Mouse (Mus musculus) midbrain, embryonic 11.5 days (tissue): ENCODE data around the gene Bud13. TPM values are rescaled to one million over a fixed set of nuclear protein-coding genes. Genes with fewer than 3 reads are reported as not detected.
"Not testable (repeated sequence)": the region's sequence is repeated elsewhere in the genome, so short reads cannot be mapped to it uniquely, and the experiment has no call there.

Experiments used
- ATAC-seq: fragments of 200-750 bp; cut with Nextera tagmentation; 2 replicates; pipeline ENCODE4 v1.8.0; 2017; ENCODE audit warnings: moderate TSS enrichment, moderate library complexity; ENCODE audit not compliant: low FRiP score
- DNase-seq: peaks from one replicate; pipeline ENCODE4 v3.0.0; 2015; ENCODE audit warnings: low spot score; ENCODE audit errors: missing footprints
- H3K27ac ChIP-seq: fragments of 300-500 bp; sonication (generic); 2 replicates; pipeline ENCODE4 v1.5.1; 2014; ENCODE audit warnings: low read depth, low read length
- H3K27me3 ChIP-seq: fragments of 300-500 bp; sonication (generic); 2 replicates; pipeline ENCODE4 v1.6.1; 2014; ENCODE audit warnings: mild to moderate bottlenecking, low read length, moderate library complexity, mixed read lengths; ENCODE audit not compliant: control insufficient read depth, insufficient read depth
- H3K36me3 ChIP-seq: fragments of 300-500 bp; sonication (generic); 2 replicates; pipeline ENCODE4 v1.6.1; 2014; ENCODE audit warnings: mild to moderate bottlenecking, low read length, moderate library complexity, mixed read lengths; ENCODE audit not compliant: control insufficient read depth, insufficient read depth
- H3K4me1 ChIP-seq: fragments of 300-500 bp; sonication (generic); 2 replicates; pipeline ENCODE4 v1.6.1; 2014; ENCODE audit warnings: low read length; ENCODE audit not compliant: control insufficient read depth, insufficient read depth
- H3K4me2 ChIP-seq: fragments of 300-500 bp; sonication (generic); 2 replicates; pipeline ENCODE4 v1.6.1; 2014; ENCODE audit warnings: mild to moderate bottlenecking, moderate library complexity
- H3K4me3 ChIP-seq: fragments of 300-500 bp; sonication (generic); 2 replicates; pipeline ENCODE4 v1.5.1; 2014; ENCODE audit warnings: low read depth, low read length
- H3K9ac ChIP-seq: fragments of 300-500 bp; sonication (generic); 2 replicates; pipeline ENCODE4 v1.6.1; 2014; ENCODE audit warnings: low read length
- H3K9me3 ChIP-seq: fragments of 300-500 bp; sonication (generic); 2 replicates; pipeline ENCODE4 v1.6.1; 2016; ENCODE audit warnings: low read length; ENCODE audit not compliant: control insufficient read depth
- WGBS: fragments of 180-500 bp; shearing (Covaris S2); extraction: QIAGEN DNeasy Blood & Tissue Kit; methylation state at CpG from one replicate; pipeline ENCODE4 v1.1.7; 2014; 5-methylcytosine and 5-hydroxymethylcytosine counted together
- polyA plus RNA-seq: library from polyadenylated mRNA; unstranded; fragments of >200 nt; fragmentation: Nextera tagmentation; extraction: Ambion mirVana; gene quantifications from 2 replicates; pipeline ENCODE4 v1.2.1, GENCODE M21; 2014

Gene Bud13
- polyA plus RNA-seq, 1 experiment from 2014 or later: 26.4 TPM

DNA sequence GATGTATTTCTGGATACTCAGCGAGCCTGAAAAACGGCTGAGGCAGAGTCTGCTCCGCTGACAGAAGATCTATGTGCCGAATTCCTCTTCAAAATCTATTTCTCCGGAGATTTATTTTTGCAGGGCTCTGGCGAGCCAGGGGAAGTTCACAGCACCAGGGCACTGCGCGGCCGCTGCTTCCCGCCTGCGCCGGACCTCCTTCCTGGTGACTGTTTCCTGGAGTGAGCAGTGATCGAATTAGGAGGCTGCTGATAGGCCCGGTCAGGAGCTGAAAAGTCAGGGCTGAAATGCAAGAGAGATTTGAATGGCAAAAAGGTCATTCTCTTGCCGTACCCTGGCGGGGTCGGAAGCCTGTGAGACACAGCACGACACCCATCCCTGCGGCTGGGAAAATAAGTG, 46.4 kb downstream of the Bud13 start:
- DNase-seq (peak; percentile 96), ATAC-seq (peak; percentile 72)
- peak overlapping the region; percentile 48 for H3K4me2 ChIP-seq
- no peaks in the 10 kb centered on the region for H3K9me3 ChIP-seq
- H3K9ac ChIP-seq: peak overlapping the region; percentile 75
- 2% methylated on average over 19 of the region's 19 CpGs for WGBS
- H3K36me3 ChIP-seq: no peaks in the 10 kb centered on the region
- H3K27ac ChIP-seq: peak overlapping the region; percentile 91
- H3K4me3 ChIP-seq: peak overlapping the region; percentile 22; the same call in 1 of the 2 replicates
- peaks cover 15% of the 10 kb centered on the region for H3K4me1 ChIP-seq
- peaks cover 9% of the 10 kb centered on the region for H3K27me3 ChIP-seq

DNA sequence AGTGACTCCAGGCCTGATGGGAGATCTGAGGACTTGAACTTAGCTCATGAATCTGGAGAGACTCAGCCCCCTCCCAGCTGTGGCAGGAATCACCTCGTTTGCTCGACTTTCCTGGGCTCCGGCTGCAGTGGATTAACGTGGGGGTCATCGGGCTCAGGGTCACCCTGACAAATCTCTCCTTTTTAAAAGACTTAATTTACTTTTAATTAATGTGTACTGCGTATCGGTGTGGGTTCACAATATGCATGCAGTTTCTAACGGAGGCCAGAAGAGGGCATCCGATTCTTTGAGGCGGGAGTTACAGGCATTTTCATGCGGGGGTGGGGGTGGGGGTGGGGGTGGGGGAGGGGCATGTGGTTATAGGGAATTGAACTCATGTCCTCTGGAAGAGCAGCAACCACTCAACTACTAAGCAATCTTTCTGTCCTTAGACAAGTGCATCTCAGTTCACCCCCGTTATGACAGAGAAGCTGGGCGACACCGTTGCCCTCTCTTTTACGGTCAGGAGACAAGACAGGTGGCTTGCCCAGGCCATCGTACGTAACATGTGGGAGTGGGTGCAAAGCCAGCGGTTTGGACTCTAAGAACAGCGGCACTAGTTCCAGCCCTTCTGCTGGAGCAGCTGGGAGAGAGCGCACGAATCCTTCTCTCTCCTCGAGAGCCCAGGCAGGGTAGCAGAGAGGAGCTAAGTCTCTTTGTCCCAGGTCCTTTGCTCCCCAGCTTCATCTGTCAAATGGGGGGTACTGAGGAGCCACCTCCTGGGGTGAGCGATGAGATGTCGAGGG, 47.2 kb downstream of the Bud13 start:
- Histone ChIP-seq H3K27ac (no peak overlapping the region; the same call in 1 of the 2 replicates), H3K36me3 (no peaks in the 10 kb centered on the region), H3K4me2 (peak overlapping the region; percentile 48; the same call in 1 of the 2 replicates), H3K9me3 (no peaks in the 10 kb centered on the region), H3K4me1 (peaks cover 21% of the 10 kb centered on the region), H3K4me3 (no peak overlapping the region), H3K27me3 (peaks cover 11% of the 10 kb centered on the region), H3K9ac (peak overlapping the region; percentile 75; the same call in 1 of the 2 replicates)
- DNase-seq: peak; percentile 88
- WGBS: 16% methylated on average over 24 of the region's 24 CpGs
- ATAC-seq: 0 out of 2 replicates have a peak, but pooled peaks have one; percentile 26

GRCm38 (mm10) chr9:46330586-46330895, 47.7 kb downstream of the Bud13 start:
- ATAC-seq: no peak
- no peak overlapping the region for H3K4me3 ChIP-seq
- H3K27me3 ChIP-seq: peaks cover 14% of the 10 kb centered on the region
- no peaks in the 10 kb centered on the region for H3K36me3 ChIP-seq
- no peak overlapping the region for H3K27ac ChIP-seq
- no peak overlapping the region for H3K4me2 ChIP-seq
- no peaks in the 10 kb centered on the region for H3K9me3 ChIP-seq
- 41% methylated on average over 6 of the region's 6 CpGs for WGBS
- no peak for DNase-seq
- no peak overlapping the region for H3K9ac ChIP-seq
- peaks cover 21% of the 10 kb centered on the region for H3K4me1 ChIP-seq

DNA sequence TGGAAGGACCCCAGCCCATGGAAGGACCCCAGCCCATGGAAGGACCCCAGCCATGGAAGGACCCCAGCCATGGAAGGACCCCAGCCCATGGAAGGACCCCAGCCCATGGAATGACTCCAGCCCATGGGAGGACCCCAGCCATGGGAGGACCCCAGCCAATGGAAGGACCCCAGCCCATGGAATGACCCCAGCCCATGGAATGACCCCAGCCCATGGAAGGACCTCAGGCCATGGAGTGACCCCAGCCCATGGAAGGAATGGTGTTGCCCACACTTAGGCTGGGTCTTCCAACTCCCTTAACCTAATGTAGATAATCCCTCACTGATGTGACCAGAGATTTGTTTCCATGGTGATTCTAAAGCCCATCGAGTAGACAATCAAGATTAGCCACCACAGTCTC, 48.5 kb downstream of the Bud13 start:
- peaks cover 14% of the 10 kb centered on the region for H3K27me3 ChIP-seq

GRCm38 (mm10) chr9:46334471-46335025, 51.7 kb downstream of the Bud13 start:
- no peaks in the 10 kb centered on the region for H3K9me3 ChIP-seq
- H3K4me1 ChIP-seq: peaks cover 27% of the 10 kb centered on the region
- H3K27ac ChIP-seq: no peak overlapping the region
- H3K4me2 ChIP-seq: no peak overlapping the region
- H3K36me3 ChIP-seq: no peaks in the 10 kb centered on the region
- ATAC-seq: no peak
- no peak overlapping the region for H3K9ac ChIP-seq
- peaks cover 18% of the 10 kb centered on the region for H3K27me3 ChIP-seq
- no peak overlapping the region for H3K4me3 ChIP-seq
- 30% methylated on average over 26 of the region's 26 CpGs for WGBS
- DNase-seq: peak; percentile 90

More for the DNA sequence above, 48.5 kb downstream of the Bud13 start:
- ATAC-seq: no peak
- Histone ChIP-seq H3K9me3 (no peaks in the 10 kb centered on the region), H3K9ac (no peak overlapping the region), H3K4me2 (no peak overlapping the region), H3K4me1 (peaks cover 21% of the 10 kb centered on the region), H3K36me3 (no peaks in the 10 kb centered on the region), H3K27ac (no peak overlapping the region), H3K4me3 (no peak overlapping the region)
- 31% methylated on average over 1 of the region's 1 CpGs for WGBS
- DNase-seq: peak; percentile 14

- peaks cover 17% of the 10 kb centered on the region for H3K27me3 ChIP-seq
- H3K4me2 ChIP-seq: no peak overlapping the region
- H3K9ac ChIP-seq: no peak overlapping the region
- H3K36me3 ChIP-seq: no peaks in the 10 kb centered on the region
- no peak overlapping the region for H3K27ac ChIP-seq
- no peak overlapping the region for H3K4me3 ChIP-seq
- ATAC-seq (no peak), DNase-seq (peak; percentile 60)
- peaks cover 25% of the 10 kb centered on the region for H3K4me1 ChIP-seq
- 74% methylated on average over 10 of the region's 10 CpGs for WGBS
- no peaks in the 10 kb centered on the region for H3K9me3 ChIP-seq
Observed at GRCm38 (mm10) chr9:46335461-46335995, 52.7 kb downstream of the Bud13 start.

- H3K27ac ChIP-seq, ATAC-seq, H3K9ac ChIP-seq, H3K9me3 ChIP-seq, H3K4me3 ChIP-seq, H3K4me2 ChIP-seq, H3K36me3 ChIP-seq: not testable (repeated sequence)
- Histone ChIP-seq H3K4me1 (peaks cover 25% of the 10 kb centered on the region), H3K27me3 (peaks cover 16% of the 10 kb centered on the region)
- WGBS: 60% methylated on average over 11 of the region's 14 CpGs
- DNase-seq: peak; percentile 59
Observed at GRCm38 (mm10) chr9:46336294-46336693, 53.5 kb downstream of the Bud13 start.

- peaks cover 25% of the 10 kb centered on the region for H3K4me1 ChIP-seq
- ATAC-seq: no peak
- H3K4me3 ChIP-seq: no peak overlapping the region
- WGBS: 36% methylated on average over 7 of the region's 7 CpGs
- no peak overlapping the region for H3K27ac ChIP-seq
- H3K36me3 ChIP-seq: no peaks in the 10 kb centered on the region
- no peak overlapping the region for H3K9ac ChIP-seq
- peak; percentile 82 for DNase-seq
- H3K4me2 ChIP-seq: no peak overlapping the region
- H3K27me3 ChIP-seq: peaks cover 16% of the 10 kb centered on the region
- H3K9me3 ChIP-seq: no peaks in the 10 kb centered on the region
Observed at GRCm38 (mm10) chr9:46337331-46337730, 54.5 kb downstream of the Bud13 start.

DNA sequence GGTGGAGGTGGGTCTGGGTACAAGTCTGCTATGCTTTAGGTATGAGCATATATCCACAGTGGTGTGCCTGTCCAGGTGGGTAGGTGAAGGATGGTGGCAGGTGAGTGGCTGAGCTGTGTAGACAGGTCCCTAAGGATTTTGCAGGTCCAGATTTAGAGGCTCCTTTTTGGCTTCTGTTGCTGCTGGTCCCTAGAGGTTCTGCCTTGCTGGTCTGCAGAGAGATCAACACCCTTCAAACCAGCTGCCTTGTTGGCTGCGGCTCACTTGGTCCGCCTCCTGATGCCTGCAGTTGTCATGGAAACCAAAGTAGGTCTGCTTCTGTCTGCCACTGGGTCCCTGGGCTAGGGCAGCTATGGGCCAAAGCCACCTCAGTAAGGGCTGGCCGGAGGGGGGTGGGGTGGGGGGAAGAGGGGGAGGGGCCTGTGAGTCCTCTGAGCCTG, 55.1 kb downstream of the Bud13 start:
- peak; percentile 93 for ATAC-seq
- Histone ChIP-seq H3K4me1 (peaks cover 25% of the 10 kb centered on the region), H3K9me3 (no peaks in the 10 kb centered on the region), H3K27ac (no peak overlapping the region), H3K27me3 (peaks cover 16% of the 10 kb centered on the region), H3K36me3 (no peaks in the 10 kb centered on the region), H3K4me2 (no peak overlapping the region), H3K9ac (no peak overlapping the region), H3K4me3 (no peak overlapping the region)
- peak; percentile 85 for DNase-seq
- 4% methylated on average over 3 of the region's 3 CpGs for WGBS
